Mouse (Mus musculus): ENCODE results near the gene Raf1. TPM values are rescaled to one million over a fixed set of nuclear protein-coding genes. Genes with fewer than 3 reads are reported as not detected.
A peak's percentile ranks its signal among the peaks of the same experiment; 100 is the strongest.

Raf1 gene
- total RNA-seq, 2 experiments from 2014 or later: 95.1 to 114 TPM

GRCm38 (mm10) chr6:115615983-115616382, 60.5 kb downstream of the Raf1 start:
- no peak for DNase-seq

- no peak for DNase-seq
Measured at GRCm38 (mm10) chr6:115613793-115614192, 62.6 kb downstream of the Raf1 start.

GRCm38 (mm10) chr6:115610301-115610700, 66.1 kb downstream of the Raf1 start:
- DNase-seq: no peak

- DNase-seq: peak; percentile 38
Measured at GRCm38 (mm10) chr6:115609121-115609520, 67.3 kb downstream of the Raf1 start.

- peak; percentile 41 for DNase-seq
Measured at GRCm38 (mm10) chr6:115607429-115607828, 69.0 kb downstream of the Raf1 start.

GRCm38 (mm10) chr6:115606461-115606860, 70.0 kb downstream of the Raf1 start:
- DNase-seq: no peak

- peak; percentile 92 for DNase-seq
Measured at GRCm38 (mm10) chr6:115601715-115602523, 74.5 kb downstream of the Raf1 start, which contains the start of gene Mkrn2. Gene Mkrn2, plus strand, starts transcription at chr6:115601902.

GRCm38 (mm10) chr6:115601322-115601714, 75.1 kb downstream of the Raf1 start:
- no peak for DNase-seq

GRCm38 (mm10) chr6:115595667-115596066, 80.8 kb downstream of the Raf1 start:
- no peak for DNase-seq

- DNase-seq: no peak
Measured at GRCm38 (mm10) chr6:115594463-115594862, 82.0 kb downstream of the Raf1 start.

GRCm38 (mm10) chr6:115593252-115593651, 83.2 kb downstream of the Raf1 start:
- DNase-seq: no peak

GRCm38 (mm10) chr6:115592458-115592857, 84.0 kb downstream of the Raf1 start, which contains the start of gene Mkrn2os:
Gene Mkrn2os, minus strand, starts transcription at chr6:115592576.
- no peak for DNase-seq

GRCm38 (mm10) chr6:115591692-115592359, 84.6 kb downstream of the Raf1 start:
- no peak for DNase-seq

GRCm38 (mm10) chr6:115586321-115586720, 90.1 kb downstream of the Raf1 start:
- DNase-seq: no peak

- DNase-seq: no peak
Measured at GRCm38 (mm10) chr6:115584176-115584575, 92.3 kb downstream of the Raf1 start.

- no peak for DNase-seq
Measured at GRCm38 (mm10) chr6:115583430-115584125, 92.9 kb downstream of the Raf1 start.

- DNase-seq: no peak
Measured at GRCm38 (mm10) chr6:115582328-115583115, 93.9 kb downstream of the Raf1 start.

- no peak for DNase-seq
Measured at GRCm38 (mm10) chr6:115580810-115581209, 95.6 kb downstream of the Raf1 start.

GRCm38 (mm10) chr6:115577941-115578340, 98.5 kb downstream of the Raf1 start:
- no peak for DNase-seq

- no peak for DNase-seq
Measured at GRCm38 (mm10) chr6:115577407-115577806, 99.0 kb downstream of the Raf1 start.

GRCm38 (mm10) chr6:115574171-115574570, 102.3 kb downstream of the Raf1 start:
- DNase-seq: no peak

Data from adrenal gland, postnatal 10 days (tissue).